Mouse (Mus musculus): Measurements from ENCODE around the gene Cd59b. TPM values are rescaled to one million over a fixed set of nuclear protein-coding genes. Genes with fewer than 3 reads are reported as not detected.
A peak's percentile ranks its signal among the peaks of the same experiment; 100 is the strongest.
"Not testable (repeated sequence)": the region's sequence is repeated elsewhere in the genome, so short reads cannot be mapped to it uniquely, and the experiment has no call there.

Gene Cd59b
- polyA plus RNA-seq, 1 experiment from 2014 or later = 4.4 TPM

DNA sequence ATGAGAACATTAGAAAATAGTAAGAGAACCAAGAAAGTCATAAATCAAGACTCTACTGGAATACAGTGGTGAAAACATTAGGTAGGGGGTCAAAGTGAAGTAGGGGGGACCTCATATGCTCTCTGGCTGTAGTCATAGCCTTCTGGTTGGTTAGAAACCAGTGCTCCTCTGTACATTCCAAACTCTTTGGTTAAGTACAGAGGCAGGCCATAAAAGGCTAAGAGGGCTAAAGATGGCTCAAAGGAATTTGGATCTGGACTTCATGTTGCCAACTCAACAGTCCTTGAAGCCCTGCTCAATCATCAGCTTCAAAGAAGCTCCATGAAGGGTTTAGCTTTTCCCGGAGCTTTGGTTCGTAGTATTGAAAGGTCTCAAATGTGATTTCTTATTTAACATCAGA is 39.4 kb downstream of the Cd59b start:
- not testable (repeated sequence) for DNase-seq (ENCODE audit: low spot score); H3K36me3 ChIP-seq (replicated peaks); H3K9me3 ChIP-seq; H3K4me3 ChIP-seq; H3K27ac ChIP-seq (replicated peaks); H3K4me1 ChIP-seq; H3K27me3 ChIP-seq (replicated peaks; ENCODE audit: low read depth, poor library complexity, severe bottlenecking)
- 91% methylated on average over 2 of the region's 2 CpGs for WGBS

DNA sequence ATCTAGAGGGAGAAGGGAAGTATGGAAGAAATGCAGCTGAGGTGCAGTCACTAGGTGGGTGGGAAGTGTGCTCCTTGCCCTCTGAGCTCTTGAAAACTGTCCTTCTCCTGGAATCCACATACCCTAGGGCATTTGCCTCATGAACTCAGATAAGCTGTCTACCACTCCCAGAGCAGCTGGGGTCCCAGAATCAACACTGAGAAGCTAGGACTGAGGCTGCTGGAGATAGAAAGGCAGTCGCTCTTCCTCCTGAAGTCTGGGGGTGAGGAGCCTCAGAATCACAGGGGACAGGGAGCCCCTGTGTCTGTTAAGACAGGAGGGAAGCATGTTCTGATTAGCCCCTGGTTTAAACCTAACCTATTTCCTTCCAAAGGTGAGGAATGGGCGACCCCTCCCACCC is 39.9 kb downstream of the Cd59b start:
- Histone ChIP-seq H3K9me3 (no peaks in the 10 kb centered on the region), H3K27ac (replicated peaks) (peak overlapping the region; percentile 51; the same call in 1 of the 2 replicates), H3K4me3 (no peak overlapping the region), H3K36me3 (replicated peaks) (peaks cover 8% of the 10 kb centered on the region; the same call in 1 of the 2 replicates), H3K4me1 (peaks cover 5% of the 10 kb centered on the region), H3K27me3 (replicated peaks; ENCODE audit: low read depth, poor library complexity, severe bottlenecking) (no peaks in the 10 kb centered on the region)
- DNase-seq (ENCODE audit: low spot score) = no peak
- WGBS = 54% methylated on average over 2 of the region's 2 CpGs

DNA sequence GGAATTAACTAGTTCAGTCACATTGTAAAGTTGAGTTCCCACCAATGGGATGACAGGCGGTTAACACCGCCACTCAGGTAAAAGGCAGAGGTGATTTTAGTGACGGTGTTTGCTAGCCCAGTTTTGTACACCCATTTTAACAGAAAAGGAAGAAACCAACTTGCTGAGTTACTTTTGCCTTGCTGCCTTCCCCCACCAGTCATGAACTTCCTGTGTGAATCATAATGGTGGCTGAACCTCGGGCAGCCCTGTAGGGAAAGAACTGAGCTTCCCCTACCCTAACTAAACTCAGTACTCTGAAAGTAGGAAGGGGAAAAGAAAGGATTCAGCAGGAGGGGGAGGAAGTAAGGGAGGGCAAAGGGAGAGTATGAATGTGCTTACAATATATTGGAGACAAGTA is 40.4 kb downstream of the Cd59b start:
- WGBS = 85% methylated on average over 4 of the region's 4 CpGs
- Histone ChIP-seq H3K36me3 (replicated peaks) (peaks cover 8% of the 10 kb centered on the region; the same call in 1 of the 2 replicates), H3K4me3 (no peak overlapping the region), H3K4me1 (peaks cover 5% of the 10 kb centered on the region), H3K9me3 (no peaks in the 10 kb centered on the region), H3K27ac (replicated peaks) (no peak overlapping the region), H3K27me3 (replicated peaks; ENCODE audit: low read depth, poor library complexity, severe bottlenecking) (no peaks in the 10 kb centered on the region)
- DNase-seq (ENCODE audit: low spot score) = no peak

DNA sequence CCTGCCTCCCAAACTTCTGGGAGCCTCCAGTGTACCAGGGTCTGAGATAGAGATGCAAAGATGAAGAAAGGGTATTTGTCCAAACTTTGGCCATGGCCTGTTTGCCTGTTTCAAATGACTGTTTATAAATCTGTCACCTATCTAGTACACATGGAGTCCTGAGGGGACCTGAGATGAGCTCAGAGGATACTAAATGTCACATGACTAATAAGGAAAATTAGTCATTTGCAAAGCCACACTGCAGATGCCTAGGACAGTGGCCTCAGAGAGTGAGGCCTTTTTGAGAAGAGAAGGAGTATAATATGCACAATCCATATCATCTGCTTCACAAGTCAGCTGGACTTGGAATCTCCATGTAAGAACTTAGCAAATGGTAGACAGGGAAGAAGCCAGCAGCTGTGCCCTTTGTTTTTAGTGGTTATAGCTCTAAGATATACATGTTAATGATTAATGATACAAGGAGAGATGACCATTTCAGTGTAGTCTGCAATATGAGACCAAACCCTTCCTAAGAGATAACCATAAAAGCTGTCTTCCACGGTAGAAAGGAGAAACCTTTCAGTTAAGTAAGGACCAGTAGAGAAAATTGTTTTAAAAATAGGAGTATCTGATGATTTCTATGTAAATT is 41.6 kb downstream of the Cd59b start:
- H3K4me1 ChIP-seq; H3K27ac ChIP-seq (replicated peaks); H3K9me3 ChIP-seq; H3K27me3 ChIP-seq (replicated peaks; ENCODE audit: low read depth, poor library complexity, severe bottlenecking); H3K36me3 ChIP-seq (replicated peaks); H3K4me3 ChIP-seq; DNase-seq (ENCODE audit: low spot score): not testable (repeated sequence)
- WGBS = 83% methylated on average over 1 of the region's 1 CpGs

DNA sequence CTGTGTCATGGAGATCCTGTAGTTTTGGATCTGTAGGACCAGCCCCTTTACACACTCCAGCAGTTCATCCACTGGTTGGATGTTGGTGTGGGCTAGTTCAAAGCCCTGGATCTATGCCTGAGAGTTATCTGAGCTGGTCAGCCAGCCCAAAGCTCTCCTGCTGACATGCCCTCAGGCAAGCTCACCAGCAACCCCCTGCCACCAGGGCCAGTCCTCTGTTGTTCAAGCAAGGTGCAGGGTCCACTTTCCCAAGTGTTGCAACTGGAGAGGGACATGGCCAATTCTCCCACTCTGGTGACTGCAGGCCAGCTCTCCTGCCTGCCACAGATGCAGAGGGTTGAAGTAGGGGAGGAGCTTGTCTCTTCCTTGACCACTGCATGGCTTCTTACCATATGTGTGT is 43.9 kb downstream of the Cd59b start:
- not testable (repeated sequence) for H3K27me3 ChIP-seq (replicated peaks; ENCODE audit: low read depth, poor library complexity, severe bottlenecking); H3K9me3 ChIP-seq; H3K4me1 ChIP-seq; H3K27ac ChIP-seq (replicated peaks); H3K36me3 ChIP-seq (replicated peaks); DNase-seq (ENCODE audit: low spot score); H3K4me3 ChIP-seq

DNA sequence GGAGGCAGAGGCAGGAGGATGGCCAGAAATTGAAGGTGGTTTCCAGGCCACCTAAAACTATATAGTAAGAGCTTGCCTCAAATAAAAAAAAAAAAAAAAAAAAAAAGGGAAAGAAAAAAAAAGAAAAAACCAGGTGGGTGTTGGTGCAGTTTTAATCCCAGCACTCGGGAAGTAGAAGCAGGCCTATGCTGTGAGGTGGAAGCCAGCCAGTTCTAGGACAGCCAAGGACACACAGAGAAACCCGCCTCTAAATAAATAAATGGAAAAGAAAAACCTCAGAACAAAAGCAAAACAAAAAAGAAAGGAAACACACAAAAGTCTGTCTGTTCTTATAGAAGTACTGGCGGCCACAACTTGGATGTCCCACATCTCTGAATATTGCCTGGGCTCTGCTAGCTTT is 45.2 kb downstream of the Cd59b start:
- Histone ChIP-seq H3K27ac (replicated peaks) (no peak overlapping the region), H3K27me3 (replicated peaks; ENCODE audit: low read depth, poor library complexity, severe bottlenecking) (no peaks in the 10 kb centered on the region), H3K36me3 (replicated peaks) (peaks cover 8% of the 10 kb centered on the region; the same call in 1 of the 2 replicates), H3K9me3 (no peaks in the 10 kb centered on the region), H3K4me3 (no peak overlapping the region), H3K4me1 (no peaks in the 10 kb centered on the region; the same call in 1 of the 2 replicates)
- WGBS = 87% methylated on average over 3 of the region's 3 CpGs
- no peak for DNase-seq (ENCODE audit: low spot score)

DNA sequence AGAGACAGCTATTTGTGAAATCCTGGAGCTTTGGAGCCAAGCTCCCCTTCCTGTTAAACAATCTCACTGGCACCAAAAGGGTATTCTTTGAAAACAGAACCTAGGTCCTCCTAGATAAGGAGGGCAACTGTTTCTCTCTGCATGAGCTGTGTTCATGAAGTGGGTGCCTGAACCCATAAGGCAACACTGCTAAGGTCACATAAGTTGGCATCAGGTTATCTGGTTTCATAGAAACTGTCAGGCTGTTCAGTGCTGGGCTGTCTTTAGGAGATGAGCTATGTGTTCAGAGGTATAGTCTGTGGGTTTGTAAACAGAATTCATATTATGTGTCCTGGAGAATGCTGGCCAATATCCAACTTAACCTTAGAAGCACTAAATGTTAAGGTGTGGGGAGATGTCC is 47.5 kb downstream of the Cd59b start:
- not testable (repeated sequence) for DNase-seq (ENCODE audit: low spot score); H3K27me3 ChIP-seq (replicated peaks; ENCODE audit: low read depth, poor library complexity, severe bottlenecking); H3K9me3 ChIP-seq; H3K36me3 ChIP-seq (replicated peaks); H3K4me3 ChIP-seq; H3K27ac ChIP-seq (replicated peaks); H3K4me1 ChIP-seq

DNA sequence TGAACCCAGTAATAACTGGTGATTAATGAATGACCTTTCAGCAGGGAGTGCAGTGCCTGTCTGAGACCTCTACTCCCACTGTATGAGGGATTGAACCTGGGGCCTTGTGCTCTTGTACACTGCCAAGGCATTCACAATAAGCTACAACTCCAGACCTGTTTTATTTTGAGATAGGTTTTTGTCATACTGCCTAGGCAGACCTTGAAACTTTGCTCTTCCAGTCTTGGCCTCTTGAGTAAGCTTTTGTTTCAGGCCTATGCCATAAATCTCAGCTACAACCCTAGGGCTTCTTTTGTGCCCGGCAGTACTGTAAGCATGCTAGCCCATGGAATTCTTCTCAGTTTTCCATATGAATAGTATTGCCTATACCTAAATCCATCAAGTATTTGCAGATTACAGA is 49.4 kb downstream of the Cd59b start:
- H3K36me3 ChIP-seq (replicated peaks) = no peaks in the 10 kb centered on the region
- H3K4me1 ChIP-seq = peaks cover 15% of the 10 kb centered on the region
- no peak overlapping the region for H3K27ac ChIP-seq (replicated peaks)
- WGBS = 88% methylated on average over 1 of the region's 1 CpGs
- no peak overlapping the region for H3K4me3 ChIP-seq
- no peaks in the 10 kb centered on the region for H3K9me3 ChIP-seq
- no peak for DNase-seq (ENCODE audit: low spot score)
- peaks cover 20% of the 10 kb centered on the region for H3K27me3 ChIP-seq (replicated peaks; ENCODE audit: low read depth, poor library complexity, severe bottlenecking)

DNA sequence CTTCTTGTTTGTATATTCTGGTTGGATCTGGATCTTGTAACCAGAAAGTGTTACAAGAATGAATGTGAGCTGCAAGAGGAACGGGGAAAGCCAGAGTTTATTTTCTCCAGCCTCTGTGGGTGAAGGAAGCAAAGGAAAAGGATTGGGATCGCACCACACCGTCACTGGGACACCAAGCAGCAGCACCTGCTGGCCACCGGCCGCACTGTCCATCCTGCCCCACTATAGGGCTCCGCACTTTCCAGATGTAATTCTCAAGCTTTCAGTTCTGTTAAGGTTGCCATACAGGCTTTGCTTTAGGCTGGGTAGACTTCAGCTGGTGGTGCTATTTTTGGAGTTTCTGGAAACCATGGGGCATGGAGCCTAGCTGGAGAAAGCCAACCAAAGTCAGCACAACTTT is 50.7 kb downstream of the Cd59b start:
- no peaks in the 10 kb centered on the region for H3K9me3 ChIP-seq
- H3K4me3 ChIP-seq = no peak overlapping the region
- WGBS = 50% methylated on average over 6 of the region's 6 CpGs
- H3K36me3 ChIP-seq (replicated peaks) = no peaks in the 10 kb centered on the region
- DNase-seq (ENCODE audit: low spot score) = no peak
- peaks cover 15% of the 10 kb centered on the region for H3K4me1 ChIP-seq
- H3K27ac ChIP-seq (replicated peaks) = no peak overlapping the region
- H3K27me3 ChIP-seq (replicated peaks; ENCODE audit: low read depth, poor library complexity, severe bottlenecking) = peaks cover 30% of the 10 kb centered on the region

DNA sequence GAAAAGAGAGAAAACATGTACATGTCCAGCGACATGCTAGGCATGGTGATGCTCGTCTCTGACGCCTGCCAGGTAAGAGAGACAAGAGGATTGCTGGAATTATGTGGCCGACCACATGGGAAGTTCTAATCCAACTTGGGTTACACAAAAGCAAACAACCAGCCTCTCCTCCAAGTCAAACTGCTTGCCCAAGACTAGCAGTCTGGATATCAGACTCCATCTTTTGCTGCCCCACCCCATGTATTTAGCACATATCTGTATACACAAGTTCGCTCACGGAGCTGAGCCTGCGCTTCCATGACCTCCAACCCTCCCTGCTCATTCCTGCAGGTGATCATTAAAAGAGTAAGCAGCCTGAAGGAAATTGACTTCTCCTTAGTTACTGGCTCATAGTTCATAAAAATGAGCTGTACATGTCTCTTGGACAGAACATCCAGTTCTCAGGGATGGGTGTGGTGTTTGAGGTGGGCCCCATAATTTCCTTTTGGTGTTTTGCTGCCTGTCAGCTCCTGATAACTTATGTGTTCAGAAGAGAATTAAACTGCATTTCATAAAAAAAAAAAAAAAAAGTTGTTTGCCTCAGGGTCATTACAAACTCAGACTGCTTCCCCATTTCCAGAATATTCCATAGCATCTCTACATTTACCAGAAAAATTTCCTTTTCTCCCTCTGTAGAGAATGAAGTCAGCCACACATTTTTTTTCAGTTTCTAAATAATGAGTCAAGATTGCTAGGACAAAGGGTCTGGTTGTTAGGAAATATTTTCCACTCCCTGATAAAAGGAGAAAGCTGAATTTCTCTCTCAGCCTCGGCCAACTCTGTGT is 52.2 kb downstream of the Cd59b start:
- H3K9me3 ChIP-seq = no peaks in the 10 kb centered on the region
- no peak for DNase-seq (ENCODE audit: low spot score)
- peak overlapping the region; percentile 80 for H3K4me3 ChIP-seq
- no peaks in the 10 kb centered on the region for H3K36me3 ChIP-seq (replicated peaks)
- H3K27ac ChIP-seq (replicated peaks) = peak overlapping the region; percentile 84
- H3K27me3 ChIP-seq (replicated peaks; ENCODE audit: low read depth, poor library complexity, severe bottlenecking) = peaks cover 43% of the 10 kb centered on the region
- 79% methylated on average over 8 of the region's 8 CpGs for WGBS
- peaks cover 15% of the 10 kb centered on the region for H3K4me1 ChIP-seq

DNA sequence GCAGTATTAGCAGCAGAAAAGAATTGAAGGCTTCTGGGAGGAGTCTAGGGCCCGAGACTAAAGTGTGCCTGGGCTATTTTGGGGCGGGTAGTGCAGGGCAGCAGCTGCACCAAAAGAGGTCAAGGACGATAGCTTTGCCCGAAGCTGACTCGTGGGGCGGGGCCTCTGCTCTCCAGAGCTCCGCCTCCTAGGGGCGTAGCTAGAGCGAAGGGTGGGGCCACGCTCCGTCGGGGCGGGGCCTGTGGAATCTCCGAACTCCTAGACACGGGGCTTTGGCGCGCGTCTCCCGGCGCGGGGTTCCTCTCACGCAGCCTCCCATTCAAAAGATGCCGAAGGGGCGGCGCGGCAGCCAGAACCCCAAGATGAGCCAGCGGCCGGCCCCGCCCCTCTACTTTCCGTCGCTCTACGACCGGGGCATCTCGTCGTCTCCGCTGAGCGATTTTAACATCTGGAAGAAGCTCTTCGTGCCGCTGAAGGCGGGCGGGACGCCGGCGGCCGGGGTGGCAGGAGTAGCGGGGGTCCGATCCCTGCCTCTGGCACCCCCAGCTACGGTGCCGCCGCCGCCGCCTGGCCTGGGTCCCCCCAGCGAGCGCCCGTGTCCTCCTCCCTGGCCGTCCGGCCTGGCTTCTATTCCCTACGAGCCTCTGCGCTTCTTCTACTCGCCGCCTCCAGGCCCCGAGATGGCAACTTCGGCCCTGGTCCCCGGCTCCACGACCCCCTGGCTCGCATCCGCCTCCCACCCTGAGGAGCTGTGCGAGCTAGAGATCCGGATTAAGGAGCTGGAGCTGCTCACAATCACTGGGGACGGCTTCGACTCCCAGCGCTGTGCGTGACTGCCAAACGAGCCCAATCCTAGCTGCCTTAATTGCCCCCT is 53.1 kb downstream of the Cd59b start, which contains the start of gene A930018P22Rik:
Gene A930018P22Rik (plus strand): TSS at position 265 of the 874 bp plus-strand sequence.
- under 1% methylated on average over 74 of the region's 74 CpGs for WGBS
- DNase-seq (ENCODE audit: low spot score) = peak; percentile 94
- Histone ChIP-seq H3K27ac (replicated peaks) (peak within 1 kb of the TSS; percentile 84), H3K4me1 (peaks cover 15% of the 10 kb centered on the region), H3K4me3 (peak within 1 kb of the TSS; percentile 80), H3K9me3 (no peaks in the 10 kb centered on the region), H3K36me3 (replicated peaks) (no peaks in the 10 kb centered on the region), H3K27me3 (replicated peaks; ENCODE audit: low read depth, poor library complexity, severe bottlenecking) (peaks cover 47% of the 10 kb centered on the region)

DNA sequence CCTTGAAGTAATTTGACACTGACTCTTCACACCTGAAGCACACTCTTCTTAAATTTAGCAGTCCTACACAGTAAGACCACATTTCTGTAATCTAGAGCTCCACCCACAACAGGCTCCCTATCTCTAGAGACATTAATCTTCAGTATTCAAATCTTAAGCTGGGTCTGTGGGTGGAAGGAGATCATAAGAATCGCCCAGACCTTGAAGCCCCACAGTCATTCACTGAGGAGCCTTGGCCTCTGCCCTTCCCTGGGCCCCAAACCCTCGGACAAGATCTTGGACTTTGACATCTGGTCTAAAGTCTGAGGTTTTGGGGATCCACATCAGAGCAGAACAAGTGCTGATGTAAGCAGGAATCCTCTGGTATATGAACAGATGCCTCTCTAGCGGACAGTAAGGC is 53.9 kb downstream of the Cd59b start:
- 37% methylated on average over 3 of the region's 3 CpGs for WGBS
- H3K4me1 ChIP-seq = peaks cover 15% of the 10 kb centered on the region
- H3K36me3 ChIP-seq (replicated peaks) = no peaks in the 10 kb centered on the region
- peaks cover 54% of the 10 kb centered on the region for H3K27me3 ChIP-seq (replicated peaks; ENCODE audit: low read depth, poor library complexity, severe bottlenecking)
- no peak for DNase-seq (ENCODE audit: low spot score)
- H3K9me3 ChIP-seq = no peaks in the 10 kb centered on the region
- H3K4me3 ChIP-seq = peak overlapping the region; percentile 80
- no peak overlapping the region for H3K27ac ChIP-seq (replicated peaks)

Data from embryonic facial prominence, embryonic 10.5 days (tissue).